Mouse (Mus musculus) heart, postnatal 0 days (tissue): ENCODE measurements at regions not wholly inside any gene's neighbourhood (a gene's known extent, or its start where the extent isn't known, plus 50 kb on each side); places are given as distances from the start of the nearest gene placed in this dataset.
A peak's percentile ranks its signal among the peaks of the same experiment; 100 is the strongest.

Experiments used
- ATAC-seq: fragments of 200-750 bp; cut with Nextera tagmentation; 2 replicates; pipeline ENCODE4 v1.8.0; 2017; ENCODE audit warnings: low read depth, moderate number of reproducible peaks, moderate library complexity; ENCODE audit not compliant: insufficient read depth
- DNase-seq: peaks from one replicate; pipeline ENCODE4 v3.0.0-alpha.2; 2016; ENCODE audit warnings: low spot score
- H3K27ac ChIP-seq: fragments of 300-500 bp; sonication (generic); 2 replicates; pipeline ENCODE4 v1.5.1; 2014; ENCODE audit warnings: low read depth, mild to moderate bottlenecking
- H3K27me3 ChIP-seq: fragments of 300-500 bp; sonication (generic); 2 replicates; pipeline ENCODE4 v1.6.1; 2014; ENCODE audit warnings: low read length, mixed read lengths; ENCODE audit not compliant: control insufficient read depth, insufficient read depth
- H3K36me3 ChIP-seq: fragments of 300-500 bp; sonication (generic); replicated peaks from 2 replicates; pipeline ENCODE4 v1.6.1; 2014; ENCODE audit warnings: low read length, mixed read lengths; ENCODE audit not compliant: control insufficient read depth, insufficient read depth
- H3K4me1 ChIP-seq: fragments of 300-500 bp; sonication (generic); 2 replicates; pipeline ENCODE4 v1.6.1; 2014; ENCODE audit warnings: antibody characterized with exemption; ENCODE audit not compliant: control insufficient read depth, insufficient read depth
- H3K4me2 ChIP-seq: fragments of 300-500 bp; sonication (generic); 2 replicates; pipeline ENCODE4 v1.6.1; 2014; ENCODE audit warnings: low read depth, mild to moderate bottlenecking, low read length, moderate library complexity
- H3K4me3 ChIP-seq: fragments of 300-500 bp; sonication (generic); 2 replicates; pipeline ENCODE4 v1.5.1; 2014; ENCODE audit warnings: low read depth, low read length
- H3K9ac ChIP-seq: fragments of 300-500 bp; sonication (generic); replicated peaks from 2 replicates; pipeline ENCODE4 v1.6.1; 2014; ENCODE audit warnings: low read depth, low read length, mixed read lengths
- H3K9me3 ChIP-seq: fragments of 300-500 bp; sonication (generic); replicated peaks from 2 replicates; pipeline ENCODE4 v1.6.1; 2016; ENCODE audit warnings: low read length; ENCODE audit not compliant: control insufficient read depth
- CTCF ChIP-seq: IDR thresholded peaks from 2 replicates; pipeline ENCODE4 v1.5.1; 2016; ENCODE audit warnings: antibody characterized with exemption, control low read depth, low read depth
- EP300 ChIP-seq: IDR thresholded peaks from 2 replicates; pipeline ENCODE4 v1.6.1; 2016; ENCODE audit warnings: antibody characterized with exemption, low read depth
- WGBS: fragments of 180-500 bp; shearing (Covaris S2); extraction: QIAGEN DNeasy Blood & Tissue Kit; methylation state at CpG from one replicate; pipeline ENCODE4 v1.1.7; 2014; 5-methylcytosine and 5-hydroxymethylcytosine counted together

DNA sequence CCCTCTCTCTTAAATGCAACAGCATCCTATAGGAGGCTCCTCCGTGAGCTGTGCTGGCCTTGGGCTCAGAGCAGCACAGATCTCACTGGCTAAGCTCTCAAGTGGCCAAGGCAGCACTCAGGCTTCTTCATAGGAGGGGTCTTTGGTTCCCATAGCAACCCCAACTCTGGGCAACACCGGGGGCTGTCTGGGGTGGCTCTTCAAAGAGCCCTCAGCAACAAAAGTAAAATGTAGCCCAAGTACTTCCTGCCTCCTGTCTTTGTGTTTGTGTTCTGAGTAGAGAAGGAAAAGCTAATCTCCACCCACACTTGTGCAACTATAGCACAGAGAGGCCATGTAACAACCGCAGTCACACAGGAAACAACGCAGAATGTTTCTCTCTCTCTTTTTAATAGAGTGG is 322.2 kb upstream of the Tbx3 start:
- 49% methylated on average over 4 of the region's 4 CpGs for WGBS
- no peak for ATAC-seq
- DNase-seq = no peak
- Histone ChIP-seq H3K9me3 (no peaks in the 10 kb centered on the region), H3K4me2 (no peak overlapping the region), H3K4me3 (no peak overlapping the region), H3K4me1 (peaks cover 5% of the 10 kb centered on the region; the same call in 1 of the 2 replicates), H3K36me3 (no peaks in the 10 kb centered on the region), H3K9ac (no peak overlapping the region), H3K27ac (no peak overlapping the region), H3K27me3 (0 out of 2 replicates have a peak, but pooled peaks cover 10% of the 10 kb centered on the region)
- no peak for TF ChIP-seq EP300
- no peak for TF ChIP-seq CTCF

DNA sequence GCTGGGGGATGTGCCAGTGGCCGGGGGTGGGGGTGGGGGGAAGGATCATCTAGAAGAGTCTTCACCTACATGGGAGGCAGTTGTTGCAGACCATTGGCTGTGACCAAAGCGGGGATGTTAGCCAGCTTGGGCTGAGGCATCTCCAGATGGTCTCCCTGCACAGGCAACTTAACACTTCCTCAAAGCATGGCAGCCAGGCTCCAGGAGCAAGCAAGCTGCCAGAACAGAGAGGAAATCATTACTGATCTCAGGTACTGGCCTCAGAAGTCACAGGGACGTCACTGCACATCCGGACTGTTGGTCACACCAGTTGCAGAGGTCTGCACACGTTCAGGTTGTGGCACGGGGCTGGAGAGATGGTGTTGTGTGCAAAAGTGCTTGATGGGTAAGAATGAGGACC is 321.1 kb upstream of the Tbx3 start:
- ATAC-seq (no peak), DNase-seq (no peak)
- no peak overlapping the region for H3K4me3 ChIP-seq
- H3K9me3 ChIP-seq = no peaks in the 10 kb centered on the region
- H3K4me2 ChIP-seq = no peak overlapping the region
- H3K4me1 ChIP-seq = peaks cover 5% of the 10 kb centered on the region; the same call in 1 of the 2 replicates
- H3K27me3 ChIP-seq = 0 out of 2 replicates have a peak, but pooled peaks cover 10% of the 10 kb centered on the region
- no peak overlapping the region for H3K9ac ChIP-seq
- no peaks in the 10 kb centered on the region for H3K36me3 ChIP-seq
- H3K27ac ChIP-seq = no peak overlapping the region
- WGBS = 76% methylated on average over 6 of the region's 6 CpGs
- TF ChIP-seq EP300 (no peak), CTCF (no peak)

DNA sequence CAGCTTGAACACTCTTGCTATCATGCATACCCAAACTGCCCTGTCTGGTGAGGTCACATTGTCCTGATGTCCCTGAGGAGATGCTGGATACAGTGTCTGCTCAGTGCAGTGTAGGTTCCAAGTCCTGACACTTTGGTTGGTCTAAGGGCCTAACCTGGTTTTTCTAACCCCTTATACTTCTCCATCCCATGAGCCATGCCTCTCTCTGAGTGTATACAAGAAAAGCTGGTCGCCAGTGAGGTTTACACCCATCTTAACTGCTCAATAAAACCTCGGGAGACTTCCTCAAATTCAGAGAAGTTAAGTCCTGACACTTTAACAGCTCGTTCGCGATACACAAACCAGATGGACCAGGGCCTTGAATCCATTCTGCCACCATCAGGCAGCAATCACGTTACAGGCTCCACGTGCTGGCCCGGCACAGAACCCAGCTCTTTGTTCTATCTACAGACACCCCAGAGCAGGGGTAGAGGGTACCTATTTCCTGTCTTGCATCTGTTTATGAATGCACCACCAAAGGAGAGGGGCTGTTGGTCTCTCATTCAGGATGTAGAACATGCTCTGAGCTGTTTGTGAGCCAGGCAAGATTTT is 320.0 kb upstream of the Tbx3 start:
- 40% methylated on average over 8 of the region's 8 CpGs for WGBS
- DNase-seq (no peak), ATAC-seq (no peak)
- H3K27me3 ChIP-seq = 0 out of 2 replicates have a peak, but pooled peaks cover 10% of the 10 kb centered on the region
- H3K4me1 ChIP-seq = peaks cover 4% of the 10 kb centered on the region; the same call in 1 of the 2 replicates
- no peak overlapping the region for H3K9ac ChIP-seq
- no peak for TF ChIP-seq EP300
- no peak for TF ChIP-seq CTCF
- H3K27ac ChIP-seq = no peak overlapping the region
- H3K36me3 ChIP-seq = no peaks in the 10 kb centered on the region
- no peaks in the 10 kb centered on the region for H3K9me3 ChIP-seq
- no peak overlapping the region for H3K4me2 ChIP-seq
- no peak overlapping the region for H3K4me3 ChIP-seq

DNA sequence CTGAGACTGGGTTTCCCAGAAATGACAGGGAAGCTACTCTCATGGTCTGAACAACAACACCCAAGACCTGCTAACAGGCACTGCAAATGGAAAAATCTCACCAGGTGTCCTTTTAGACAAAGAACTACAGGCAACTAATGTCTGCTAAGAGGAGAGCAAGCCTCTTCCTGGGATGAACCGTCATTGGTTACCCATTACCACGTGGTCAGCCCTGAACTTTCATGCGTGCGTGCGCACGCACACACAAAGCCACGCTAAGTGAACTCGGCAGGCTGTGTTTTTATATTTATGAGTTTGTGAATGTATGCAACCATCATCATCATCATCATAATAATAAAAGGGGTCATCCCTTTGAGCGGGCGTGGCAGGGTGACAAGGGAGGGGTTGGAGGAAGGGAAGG is 315.0 kb upstream of the Tbx3 start:
- no peak for ATAC-seq

DNA sequence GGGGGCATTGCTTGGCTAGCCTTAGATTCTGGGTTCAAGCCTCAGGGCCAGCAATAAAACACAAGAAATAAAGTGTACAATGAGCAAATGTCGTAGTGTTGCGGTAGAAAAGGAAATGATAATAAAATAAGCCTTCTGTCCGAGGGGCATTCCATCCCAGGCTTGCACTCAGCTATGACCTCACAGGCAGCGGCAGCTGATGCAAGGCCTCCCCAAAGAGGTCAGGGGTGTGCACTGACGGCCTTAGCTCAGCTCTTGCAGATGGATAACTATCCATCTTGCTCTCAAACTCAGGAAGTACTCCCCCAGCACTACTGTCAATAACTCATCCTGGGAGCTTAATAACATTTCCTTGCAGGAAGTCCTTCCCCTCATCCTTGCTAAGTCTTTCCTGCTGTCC is 314.4 kb upstream of the Tbx3 start:
- ATAC-seq (no peak), DNase-seq (no peak)
- H3K27me3 ChIP-seq = 0 out of 2 replicates have a peak, but pooled peaks cover 2% of the 10 kb centered on the region
- TF ChIP-seq CTCF (no peak), EP300 (no peak)
- H3K36me3 ChIP-seq = no peaks in the 10 kb centered on the region
- H3K4me1 ChIP-seq = peaks cover 6% of the 10 kb centered on the region
- no peak overlapping the region for H3K4me3 ChIP-seq
- H3K9me3 ChIP-seq = no peaks in the 10 kb centered on the region
- H3K27ac ChIP-seq = no peak overlapping the region
- H3K4me2 ChIP-seq = no peak overlapping the region
- no peak overlapping the region for H3K9ac ChIP-seq
- 59% methylated on average over 5 of the region's 5 CpGs for WGBS

More for the DNA sequence above, 315.0 kb upstream of the Tbx3 start:
- H3K9me3 ChIP-seq = no peaks in the 10 kb centered on the region
- DNase-seq = no peak
- 87% methylated on average over 10 of the region's 10 CpGs for WGBS
- no peak overlapping the region for H3K4me3 ChIP-seq
- no peak overlapping the region for H3K4me2 ChIP-seq
- peaks cover 6% of the 10 kb centered on the region for H3K4me1 ChIP-seq
- no peaks in the 10 kb centered on the region for H3K36me3 ChIP-seq
- 0 out of 2 replicates have a peak, but pooled peaks cover 4% of the 10 kb centered on the region for H3K27me3 ChIP-seq
- H3K9ac ChIP-seq = no peak overlapping the region
- H3K27ac ChIP-seq = no peak overlapping the region
- TF ChIP-seq EP300 (no peak), CTCF (no peak)

DNA sequence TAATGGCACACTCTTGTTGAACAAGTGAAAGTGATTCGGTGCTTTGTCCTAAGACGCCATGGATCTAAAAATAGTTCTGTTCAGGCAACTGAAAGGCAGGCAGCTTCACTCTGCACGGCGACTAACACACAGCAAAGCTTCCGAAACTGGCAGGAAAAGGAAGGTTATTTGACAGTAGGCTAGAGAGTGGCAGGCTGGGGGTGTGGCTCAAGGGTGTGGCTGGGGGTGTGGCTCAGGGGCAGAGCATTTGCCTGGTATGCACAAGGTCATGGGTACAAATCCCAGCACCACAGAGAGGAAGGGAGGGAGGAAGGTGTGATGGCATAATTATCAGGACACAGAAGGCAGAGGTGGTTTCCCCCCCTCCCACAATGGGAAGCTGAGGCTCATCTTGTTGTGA is 310.8 kb upstream of the Tbx3 start:
- H3K9ac ChIP-seq = no peak overlapping the region
- ATAC-seq (no peak; the same call in 1 of the 2 replicates), DNase-seq (peak; percentile 39)
- TF ChIP-seq CTCF = no peak
- no peak for TF ChIP-seq EP300
- H3K36me3 ChIP-seq = no peaks in the 10 kb centered on the region
- H3K4me2 ChIP-seq = no peak overlapping the region
- peaks cover 6% of the 10 kb centered on the region for H3K4me1 ChIP-seq
- WGBS = 9% methylated on average over 5 of the region's 5 CpGs
- H3K9me3 ChIP-seq = no peaks in the 10 kb centered on the region
- H3K4me3 ChIP-seq = no peak overlapping the region
- no peak overlapping the region for H3K27ac ChIP-seq
- H3K27me3 ChIP-seq = peaks cover 2% of the 10 kb centered on the region; the same call in 1 of the 2 replicates
